Mouse (Mus musculus): ENCODE data around the gene 1700011L22Rik.

1700011L22Rik gene

DNA sequence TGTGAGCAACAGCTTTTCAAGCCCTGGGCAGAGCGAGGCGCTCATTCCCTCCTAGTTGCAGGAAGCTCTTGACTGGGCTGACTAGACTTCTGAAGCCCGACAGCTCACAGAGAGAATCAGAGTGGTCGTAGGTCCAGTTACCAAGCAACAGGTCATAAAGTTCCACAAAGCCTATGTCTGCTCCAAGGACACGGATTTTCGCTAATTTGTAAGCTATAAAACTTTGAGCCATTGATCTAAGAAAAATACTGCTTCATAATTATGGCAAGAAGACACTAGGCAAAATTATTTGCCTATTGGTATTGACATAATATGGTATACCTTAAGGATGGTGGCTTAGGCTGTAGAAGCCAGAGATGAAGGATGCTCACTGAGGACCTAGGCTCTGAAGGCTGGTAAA, at the start of gene 1700011L22Rik:
Gene 1700011L22Rik, minus strand, starts transcription at position 101 of the 400 bp plus-strand sequence.
- no peak for DNase-seq (ENCODE audit: low spot score)

DNA sequence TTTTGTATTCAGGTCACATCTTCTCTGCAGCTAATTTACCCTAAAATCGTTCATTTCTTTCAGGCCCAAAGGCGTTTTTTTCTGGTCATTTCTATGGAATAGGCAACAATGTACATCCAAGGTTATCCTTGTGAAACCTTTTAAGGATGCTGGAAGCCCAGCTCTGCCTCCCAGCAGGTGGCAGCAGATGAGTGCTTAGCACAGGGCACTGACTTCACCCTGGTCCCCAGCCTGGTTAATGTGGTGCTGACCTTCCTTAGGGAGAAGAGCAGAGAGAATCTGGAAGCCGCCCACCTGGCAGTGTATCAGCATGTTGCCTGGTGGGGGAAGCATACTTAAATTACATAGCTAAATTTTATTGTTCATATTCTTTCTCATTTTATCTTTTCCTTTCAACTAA, 49.4 kb upstream of the 1700011L22Rik start:
- DNase-seq (ENCODE audit: low spot score) = peak; percentile 86

DNA sequence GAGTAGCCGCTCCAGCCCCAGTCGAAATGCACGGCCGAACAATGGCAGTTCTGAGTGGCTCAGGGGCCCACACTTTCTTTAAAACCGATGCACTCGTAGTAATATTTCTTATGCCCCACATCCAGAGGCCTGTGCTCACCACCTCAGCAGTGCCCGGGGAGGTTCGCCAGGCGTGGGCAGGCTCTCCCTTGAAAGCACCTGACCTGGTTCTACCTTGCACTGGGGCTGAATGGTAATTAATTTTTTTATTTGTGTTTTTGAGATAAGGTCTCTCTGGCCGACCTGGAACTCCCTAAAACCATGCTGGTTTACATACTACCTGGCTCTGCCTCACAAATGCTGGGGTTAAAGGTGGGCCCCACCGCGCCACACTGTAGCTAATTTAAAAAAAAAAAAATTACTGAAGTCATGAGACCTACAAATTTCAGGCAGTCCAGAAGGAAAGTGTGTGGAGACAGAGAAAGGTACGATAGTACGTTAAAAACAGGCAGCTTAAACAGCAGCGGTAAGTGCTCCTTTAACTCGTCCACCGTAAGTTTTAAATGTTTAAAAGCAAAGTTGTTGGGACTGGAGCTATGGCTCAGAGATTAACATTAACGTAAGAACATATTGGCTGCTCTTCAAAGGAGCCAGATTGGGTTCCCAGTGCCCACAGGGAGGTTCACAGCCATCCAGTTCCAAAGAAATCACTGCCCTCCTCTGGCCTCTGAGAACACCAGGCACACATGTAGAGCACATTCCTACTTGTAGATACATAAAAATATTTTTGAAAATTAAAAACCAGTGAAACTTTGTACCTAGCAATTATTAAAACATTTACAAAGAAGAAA, 47.1 kb upstream of the 1700011L22Rik start:
- DNase-seq (ENCODE audit: low spot score) = peak; percentile 27

DNA sequence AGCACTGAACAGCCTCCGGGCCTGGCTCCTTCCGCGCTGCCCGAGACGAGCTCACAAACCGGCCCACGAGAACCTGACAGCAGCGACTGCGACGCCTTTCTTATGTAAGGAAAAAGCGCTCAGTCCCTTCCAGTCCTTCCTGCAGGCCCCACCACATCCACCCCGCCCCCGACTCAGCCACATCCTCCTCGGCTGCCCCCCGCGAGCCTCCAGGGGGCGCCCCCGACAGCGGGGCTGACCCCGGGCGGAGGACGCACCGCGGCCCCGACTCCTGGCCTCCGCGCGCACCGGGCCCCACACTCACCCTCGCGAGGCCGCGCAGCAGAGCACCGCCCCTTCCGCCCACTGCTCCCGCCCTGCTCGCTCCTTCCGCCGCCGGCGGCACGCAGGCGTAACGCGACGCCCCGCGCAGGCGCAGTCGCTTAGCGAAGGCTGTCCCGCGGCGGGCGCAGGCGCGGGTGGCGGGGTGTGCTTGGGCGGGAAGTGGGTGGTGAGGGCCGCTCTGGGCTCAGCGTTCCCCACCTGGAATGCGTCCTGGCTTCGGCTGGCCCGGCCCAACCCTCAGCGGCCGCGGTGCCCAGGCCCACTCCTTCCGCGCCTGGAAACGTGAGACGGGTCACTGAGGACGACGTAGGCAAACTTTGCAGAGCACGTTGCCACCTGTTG, 46.4 kb upstream of the 1700011L22Rik start, which contains the start of gene Mmaa:
Gene Mmaa, minus strand, starts transcription at position 328 of the 666 bp plus-strand sequence.
- peak; percentile 98 for DNase-seq (ENCODE audit: low spot score)

DNA sequence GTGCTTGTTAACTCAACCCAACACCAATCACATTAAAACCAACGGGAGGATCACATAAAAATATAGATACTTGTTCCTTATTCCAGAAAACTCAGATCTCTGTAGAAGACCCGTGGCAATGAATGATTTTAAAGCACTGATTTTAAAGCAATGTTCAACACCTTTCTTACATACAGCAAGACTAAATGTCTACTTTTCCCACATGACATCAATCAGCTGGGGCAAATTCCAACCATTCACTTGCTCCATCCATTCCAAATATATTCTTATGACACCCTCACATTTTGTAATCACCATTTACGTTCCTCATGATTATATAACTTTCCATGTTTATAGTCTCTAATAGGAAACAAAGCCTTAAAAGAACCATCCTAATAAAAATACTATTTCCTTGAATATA, 45.5 kb upstream of the 1700011L22Rik start:
- DNase-seq (ENCODE audit: low spot score) = no peak

DNA sequence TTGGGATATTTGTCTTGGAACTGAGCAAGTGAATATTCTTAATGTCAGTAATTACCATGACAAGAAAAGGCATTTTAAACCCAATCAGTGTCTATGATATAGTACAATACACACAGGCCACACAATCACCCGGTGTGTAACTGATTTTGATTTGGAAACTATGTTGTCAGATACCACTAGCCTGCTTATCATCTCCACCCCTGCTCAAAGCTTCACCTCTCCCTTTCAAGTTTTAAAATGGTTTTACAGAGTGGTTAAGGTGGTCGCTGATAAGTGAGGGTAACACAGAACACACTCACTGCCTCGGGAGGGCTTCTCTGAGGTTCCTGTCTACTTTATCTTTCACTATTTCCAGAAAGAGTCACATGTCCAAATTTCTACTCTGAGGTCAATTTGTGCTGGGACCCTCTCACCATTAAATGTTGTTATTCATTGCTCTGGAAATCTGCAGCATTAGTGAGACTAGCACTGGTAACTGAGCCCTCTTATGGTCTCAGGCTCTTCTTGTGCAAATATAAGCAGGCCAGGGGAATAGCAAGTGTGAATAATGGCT, 44.4 kb upstream of the 1700011L22Rik start:
- DNase-seq (ENCODE audit: low spot score) = no peak

DNA sequence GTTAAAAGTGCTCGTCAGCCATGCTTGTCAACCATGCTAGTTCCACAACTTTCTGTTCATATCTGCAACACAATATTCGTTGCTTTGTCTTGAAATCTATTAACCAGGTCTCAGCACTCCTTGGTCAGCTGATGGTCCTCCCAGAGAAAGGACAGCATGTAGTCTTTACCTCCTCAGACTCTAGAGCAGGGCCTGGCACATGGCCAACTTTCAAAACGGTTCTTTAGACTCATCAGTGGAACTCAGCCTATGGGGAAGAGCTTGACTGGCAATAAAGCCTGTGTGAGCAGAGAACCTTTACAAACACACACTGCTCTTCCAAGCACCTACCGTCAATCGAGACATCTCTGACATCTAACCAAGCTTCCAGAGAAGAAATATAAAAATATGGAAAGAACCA, 41.2 kb upstream of the 1700011L22Rik start:
- no peak for DNase-seq (ENCODE audit: low spot score)

DNA sequence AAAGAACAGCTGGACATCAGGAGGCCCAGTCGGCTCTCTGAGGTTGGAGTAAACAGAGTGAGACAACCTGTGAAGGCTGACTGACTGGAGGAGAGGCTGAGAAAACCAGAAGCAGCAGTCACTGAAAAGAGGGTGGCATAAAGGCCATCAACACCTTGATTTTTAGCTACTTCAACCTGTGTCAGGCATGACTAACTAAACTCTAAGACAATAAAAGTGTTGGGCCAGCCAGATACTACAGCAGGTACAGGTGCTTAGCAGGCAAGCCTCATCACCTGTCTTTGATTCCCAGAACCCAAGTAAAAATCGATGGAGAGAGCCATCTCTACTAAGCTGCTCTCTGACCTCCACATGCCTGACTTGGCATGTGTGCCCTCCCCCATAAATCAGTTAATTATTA, 40.3 kb upstream of the 1700011L22Rik start:
- DNase-seq (ENCODE audit: low spot score) = no peak

DNA sequence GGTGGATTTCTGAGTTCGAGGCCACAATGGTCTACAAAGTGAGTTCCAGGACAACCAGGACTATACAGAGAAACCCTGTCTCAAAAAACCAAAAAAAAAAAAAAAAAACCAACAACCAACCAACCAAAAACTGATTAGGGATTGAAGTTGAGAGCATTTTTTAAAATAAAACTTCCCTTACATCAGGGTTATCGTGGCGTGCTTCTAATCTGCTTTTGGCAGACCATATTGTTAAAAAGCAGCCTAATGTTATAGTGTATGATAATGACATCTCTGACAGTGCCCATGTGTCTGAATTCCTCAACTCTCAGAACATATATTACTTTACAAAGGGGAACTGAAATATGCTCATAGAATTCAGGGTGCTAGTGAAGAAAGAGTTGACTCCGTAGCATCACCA, 39.9 kb upstream of the 1700011L22Rik start:
- no peak for DNase-seq (ENCODE audit: low spot score)

DNA sequence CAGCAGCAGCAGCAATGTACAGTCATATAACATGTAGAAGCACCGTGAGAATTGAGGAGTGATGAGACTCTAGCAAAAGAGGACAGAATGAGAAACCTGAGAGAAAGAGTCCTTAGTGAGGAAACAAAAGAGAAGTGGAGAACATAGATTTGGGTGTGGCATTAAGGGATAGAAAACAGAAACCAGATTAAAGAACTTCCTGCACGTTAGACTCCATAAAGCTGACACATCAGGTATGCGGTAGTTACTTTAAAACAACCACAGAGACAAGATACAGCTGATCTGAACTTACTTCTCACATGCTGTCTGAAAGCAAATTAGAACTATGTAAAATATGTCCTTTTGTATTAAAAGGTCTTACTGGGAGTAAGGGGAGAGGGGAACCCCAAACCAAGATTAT, 38.1 kb upstream of the 1700011L22Rik start:
- DNase-seq (ENCODE audit: low spot score) = no peak

DNA sequence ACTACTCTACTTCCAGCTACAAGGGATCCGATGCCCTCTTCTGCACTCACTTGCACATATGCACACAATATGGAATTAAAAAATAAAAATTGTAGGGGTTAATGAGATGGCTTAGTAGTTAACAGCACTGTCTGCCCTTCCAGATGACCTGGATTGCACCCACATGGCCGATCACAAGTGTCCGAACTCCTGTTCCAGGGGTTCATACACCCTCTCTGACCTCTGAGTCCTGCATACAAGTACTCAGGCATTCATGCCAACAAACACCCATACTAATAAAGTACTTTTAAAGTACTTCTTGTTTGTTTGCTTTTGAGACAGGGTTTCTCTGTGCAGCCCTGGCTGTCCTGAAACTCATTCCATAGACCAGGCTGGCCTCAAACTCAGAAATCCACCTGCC, 36.3 kb upstream of the 1700011L22Rik start:
- no peak for DNase-seq (ENCODE audit: low spot score)

DNA sequence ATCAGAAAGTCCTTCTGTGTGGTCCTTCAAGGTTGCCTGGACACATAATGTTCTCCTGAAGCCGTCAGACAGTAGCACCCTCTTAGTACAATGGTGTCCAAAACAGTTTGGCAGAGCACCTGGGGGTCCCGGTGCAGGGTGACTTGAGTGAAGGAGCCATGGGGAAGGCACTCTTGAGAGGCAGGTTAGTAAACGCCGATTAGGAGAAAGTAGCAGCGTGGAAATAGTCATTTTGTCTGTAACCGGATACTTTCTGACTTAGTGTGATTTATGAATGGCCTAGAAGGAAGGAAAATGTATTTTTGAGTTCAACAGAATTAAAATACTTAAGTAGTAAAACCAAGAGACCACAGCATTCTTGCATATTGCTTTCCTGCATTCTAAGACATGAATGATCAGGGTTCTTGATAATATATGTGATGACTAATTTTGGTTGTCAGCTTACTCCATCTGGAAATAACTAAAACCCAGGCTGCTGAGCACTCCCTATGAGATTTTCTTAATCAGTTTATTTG, 33.1 kb upstream of the 1700011L22Rik start:
- DNase-seq (ENCODE audit: low spot score) = no peak

DNA sequence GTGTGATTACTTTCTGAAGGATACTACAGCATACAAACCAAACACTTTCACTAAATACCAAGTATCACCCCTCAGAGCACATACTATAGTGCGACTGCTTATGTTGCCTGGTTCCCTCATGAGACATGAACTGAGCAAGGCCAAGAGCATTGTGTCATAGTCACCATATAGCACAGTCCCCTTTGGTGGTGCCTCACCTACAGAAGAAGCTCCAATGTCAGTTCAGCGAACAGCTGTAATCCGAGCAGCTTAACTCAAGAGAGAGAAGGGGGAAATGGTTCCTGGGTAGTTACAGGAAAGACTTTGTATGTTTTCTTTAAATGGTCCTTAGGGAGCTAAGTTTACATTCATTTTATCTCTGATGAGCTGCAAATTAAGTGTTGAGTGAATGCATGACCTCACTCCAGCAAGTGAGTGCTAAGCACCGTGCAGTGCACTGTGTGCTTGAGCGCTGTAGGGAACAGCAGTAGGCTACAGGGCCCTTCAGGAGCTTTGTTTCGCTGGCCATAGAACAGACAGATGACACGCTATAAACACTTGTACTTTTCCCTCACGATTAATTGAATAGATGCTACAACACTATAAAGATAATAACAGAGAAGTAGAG, 29.0 kb upstream of the 1700011L22Rik start:
- no peak for DNase-seq (ENCODE audit: low spot score)

DNA sequence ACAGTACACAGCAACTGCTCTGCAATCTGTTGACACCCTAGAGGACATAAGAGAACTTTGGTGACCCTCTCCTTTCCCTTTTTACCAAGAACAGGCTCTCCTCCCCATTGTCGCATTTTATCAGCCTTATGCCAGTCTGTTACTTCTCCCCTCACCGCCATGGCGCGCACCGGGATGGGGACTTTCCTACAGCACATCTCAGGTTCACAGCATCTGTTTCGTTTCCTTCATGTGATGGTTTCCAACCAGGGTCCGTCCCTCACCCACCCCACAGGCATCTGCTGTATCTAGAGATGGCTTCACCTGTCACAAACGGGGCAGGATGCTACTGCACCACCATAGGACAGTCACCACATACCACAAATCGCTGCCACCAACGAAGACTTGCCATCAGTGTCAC, 26.6 kb upstream of the 1700011L22Rik start:
- no peak for DNase-seq (ENCODE audit: low spot score)

DNA sequence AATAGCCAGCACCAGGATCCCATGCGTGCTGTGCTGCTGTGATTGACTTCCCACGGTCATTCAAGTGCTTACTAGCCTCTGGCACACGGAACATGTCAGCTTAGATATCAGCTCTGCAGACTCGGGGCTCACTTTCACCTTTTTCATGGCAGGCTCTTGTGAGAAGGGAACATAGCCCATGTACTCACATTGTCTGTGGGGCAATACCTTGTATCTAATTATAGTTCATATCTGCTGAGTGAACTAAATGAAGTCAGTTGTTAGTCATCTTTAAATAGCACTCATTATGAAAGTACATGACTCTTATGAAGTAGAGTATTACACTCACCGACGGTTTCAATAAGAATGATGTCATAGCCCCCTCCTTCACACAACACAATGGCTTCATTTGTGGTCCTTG, 25.4 kb upstream of the 1700011L22Rik start:
- no peak for DNase-seq (ENCODE audit: low spot score)

DNA sequence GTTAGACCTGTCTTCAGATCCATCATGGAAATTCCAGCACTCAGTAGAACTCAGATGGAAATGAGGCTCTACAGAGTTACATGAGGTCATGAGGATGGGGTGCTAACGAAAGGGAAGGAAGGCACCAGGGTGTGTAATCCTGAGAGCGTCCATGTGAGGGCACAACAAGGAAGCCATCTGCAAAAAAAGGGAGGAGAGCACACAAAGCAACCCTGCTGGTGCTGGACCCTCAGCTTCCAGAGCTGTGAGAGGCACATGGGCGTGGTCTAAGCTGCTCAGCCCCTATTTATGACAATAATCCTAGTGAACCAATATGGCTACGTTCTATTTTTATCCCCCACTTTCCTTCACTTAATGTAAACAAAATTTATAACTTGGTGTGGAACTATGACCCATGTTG, 24.3 kb upstream of the 1700011L22Rik start:
- no peak for DNase-seq (ENCODE audit: low spot score)

DNA sequence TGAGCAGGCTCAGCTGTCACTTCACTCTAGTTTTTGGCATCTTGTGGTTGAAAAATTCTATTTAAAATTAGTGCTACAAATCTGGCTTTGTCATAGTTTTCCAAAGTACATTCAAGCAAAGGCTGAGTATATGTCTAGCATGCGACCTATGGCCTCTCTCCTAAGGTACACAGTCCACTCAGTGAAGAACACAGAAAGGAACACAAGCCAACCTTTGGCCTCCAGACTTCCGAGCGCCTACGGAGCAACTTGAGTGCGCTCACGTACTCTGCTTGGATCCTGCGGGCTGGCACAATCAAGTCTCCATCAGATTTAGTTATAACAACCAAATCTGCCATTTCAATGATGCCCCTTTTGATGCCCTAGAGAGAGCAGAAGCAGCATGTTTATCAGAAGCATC, 20.6 kb upstream of the 1700011L22Rik start:
- DNase-seq (ENCODE audit: low spot score) = no peak

DNA sequence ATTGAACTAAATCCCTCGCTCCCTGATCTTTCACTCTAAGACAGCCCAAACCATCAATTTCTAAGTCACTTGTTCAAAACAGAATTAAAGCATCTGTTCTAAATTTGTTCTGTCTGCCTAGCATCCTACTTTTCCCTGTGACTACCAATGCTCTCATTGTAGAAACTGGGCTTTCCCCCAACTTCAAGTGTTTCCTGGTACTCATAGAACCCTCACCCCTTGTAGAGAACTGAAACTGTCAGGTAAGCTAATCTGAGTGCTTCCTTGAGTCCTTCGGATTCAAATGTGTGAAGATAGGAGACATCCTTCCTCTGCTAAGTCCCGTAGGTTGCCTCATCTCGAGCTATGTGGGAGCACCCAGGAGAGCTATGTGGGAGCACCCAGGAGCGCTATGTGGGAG, 13.6 kb upstream of the 1700011L22Rik start:
- no peak for DNase-seq (ENCODE audit: low spot score)

DNA sequence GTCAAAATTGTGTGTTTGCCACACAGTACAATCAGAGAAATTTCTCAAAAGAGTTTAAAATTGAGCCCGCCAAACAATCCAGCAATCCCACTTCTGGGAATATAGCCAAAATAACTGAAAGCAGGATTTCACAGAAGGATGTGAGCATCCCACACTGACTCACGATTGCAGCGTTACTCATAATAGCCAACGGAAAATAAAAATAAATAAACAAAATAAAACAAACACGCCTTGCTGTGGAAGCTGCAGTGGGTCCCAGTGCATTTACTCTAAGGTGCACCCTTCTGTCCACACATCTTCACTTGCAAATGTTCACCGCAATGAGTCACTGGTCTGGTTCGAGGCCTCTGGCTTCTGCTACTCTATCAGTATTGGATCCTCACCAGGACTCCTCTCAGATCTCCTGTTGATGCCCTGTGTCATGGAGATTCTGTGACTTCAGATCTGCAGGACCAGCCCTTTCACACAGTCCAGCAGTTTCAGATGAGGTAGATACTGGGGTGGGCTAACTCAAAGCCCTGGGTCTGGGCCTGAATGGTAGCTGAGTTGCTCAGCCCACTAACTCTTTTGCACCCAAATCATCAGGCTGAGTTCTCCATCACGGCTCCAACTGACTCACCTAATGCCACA, 7.8 kb upstream of the 1700011L22Rik start:
- no peak for DNase-seq (ENCODE audit: low spot score)

DNA sequence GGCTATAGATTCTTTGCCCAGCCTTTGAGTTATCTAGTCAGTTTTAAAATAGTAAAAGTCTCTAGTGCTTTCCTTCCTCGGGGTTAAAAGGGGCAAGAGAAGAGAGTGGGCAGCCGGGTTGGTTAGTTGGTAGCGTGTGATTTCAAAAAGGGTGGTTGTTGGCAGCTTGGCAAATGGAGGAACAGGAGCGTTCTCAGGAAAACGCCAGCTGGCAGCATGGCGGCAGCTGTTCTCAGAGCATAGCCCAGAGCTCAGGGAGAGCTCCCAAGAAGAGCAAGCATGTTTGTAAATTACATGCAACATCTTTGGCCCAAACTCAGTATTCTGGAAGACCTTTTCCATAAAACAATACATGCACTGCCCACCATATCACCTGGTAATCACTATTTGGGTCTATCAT, 5.4 kb upstream of the 1700011L22Rik start:
- no peak for DNase-seq (ENCODE audit: low spot score)

DNA sequence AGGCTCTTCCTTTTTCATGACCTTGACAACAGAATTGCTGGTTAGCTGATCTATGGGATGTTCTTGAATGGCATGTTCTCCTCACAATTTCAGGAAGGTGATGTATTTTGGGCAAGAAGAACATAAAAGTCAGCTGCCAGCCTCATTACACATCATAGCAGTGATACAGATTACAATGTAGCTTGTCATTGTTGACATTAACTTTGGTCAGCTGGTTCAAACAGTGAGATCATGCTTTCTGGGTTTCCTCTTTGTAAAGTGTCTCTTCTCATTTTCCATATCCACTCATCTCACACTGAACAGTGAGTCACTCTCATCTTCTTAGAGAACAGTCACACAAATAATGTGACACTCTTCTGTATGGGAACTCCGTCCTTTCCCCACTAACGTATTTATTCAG, 4.9 kb downstream of the 1700011L22Rik start:
- DNase-seq (ENCODE audit: low spot score) = no peak

DNA sequence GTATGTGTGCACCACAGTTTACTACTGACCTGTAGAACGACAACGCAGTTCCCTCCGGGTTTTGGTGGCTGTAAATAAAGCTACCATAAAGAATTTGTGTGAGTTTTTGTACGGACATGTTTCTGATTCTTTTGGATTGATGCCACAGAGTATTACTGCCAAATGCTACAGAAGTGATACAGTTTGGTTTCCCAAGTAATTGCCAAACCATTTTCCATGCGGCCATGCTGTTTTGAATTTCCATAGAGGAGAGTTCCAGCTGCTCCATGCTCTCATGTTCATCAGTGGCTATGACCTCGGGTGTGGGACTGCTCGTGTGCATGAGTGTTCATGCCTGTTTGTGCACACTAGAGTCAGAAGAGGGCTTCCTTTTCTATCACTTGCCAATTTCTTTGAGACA, 8.4 kb downstream of the 1700011L22Rik start:
- DNase-seq (ENCODE audit: low spot score) = no peak
